Mouse (Mus musculus) B cell, adult (primary cell): ENCODE results near the gene Trpc7. TPM values are rescaled to one million over a fixed set of nuclear protein-coding genes. Genes with fewer than 3 reads are reported as not detected.

Experiments used
- total RNA-seq: library from RNA; stranded (reverse); gene quantifications from 4 replicates; pipeline ENCODE4 v1.2.4, GENCODE M21; 2023; ENCODE audit not compliant: inconsistent age

The Trpc7 gene
- total RNA-seq = not detected in 4 replicates

DNA sequence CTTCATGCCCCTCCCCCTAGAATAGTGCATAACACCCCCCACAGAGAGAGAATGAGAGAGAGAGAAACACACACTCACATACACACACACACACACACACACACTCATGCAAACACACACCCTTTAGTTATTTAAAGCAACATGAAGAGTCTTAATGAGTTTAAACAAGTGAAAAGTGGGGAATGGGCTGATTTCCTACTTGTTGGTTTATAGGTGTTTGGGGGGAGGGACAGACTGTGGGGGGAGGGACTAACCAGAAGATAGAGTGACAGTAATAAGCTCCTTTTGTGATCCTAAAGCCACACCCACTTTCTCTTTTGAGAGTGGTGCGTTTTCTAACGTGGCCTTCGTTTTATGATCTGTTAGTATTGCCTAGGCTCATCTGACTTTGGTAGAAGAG lies at the start of gene Trpc7:
TSS of gene Trpc7 (minus strand) at position 101 of the 400 bp plus-strand sequence.

DNA sequence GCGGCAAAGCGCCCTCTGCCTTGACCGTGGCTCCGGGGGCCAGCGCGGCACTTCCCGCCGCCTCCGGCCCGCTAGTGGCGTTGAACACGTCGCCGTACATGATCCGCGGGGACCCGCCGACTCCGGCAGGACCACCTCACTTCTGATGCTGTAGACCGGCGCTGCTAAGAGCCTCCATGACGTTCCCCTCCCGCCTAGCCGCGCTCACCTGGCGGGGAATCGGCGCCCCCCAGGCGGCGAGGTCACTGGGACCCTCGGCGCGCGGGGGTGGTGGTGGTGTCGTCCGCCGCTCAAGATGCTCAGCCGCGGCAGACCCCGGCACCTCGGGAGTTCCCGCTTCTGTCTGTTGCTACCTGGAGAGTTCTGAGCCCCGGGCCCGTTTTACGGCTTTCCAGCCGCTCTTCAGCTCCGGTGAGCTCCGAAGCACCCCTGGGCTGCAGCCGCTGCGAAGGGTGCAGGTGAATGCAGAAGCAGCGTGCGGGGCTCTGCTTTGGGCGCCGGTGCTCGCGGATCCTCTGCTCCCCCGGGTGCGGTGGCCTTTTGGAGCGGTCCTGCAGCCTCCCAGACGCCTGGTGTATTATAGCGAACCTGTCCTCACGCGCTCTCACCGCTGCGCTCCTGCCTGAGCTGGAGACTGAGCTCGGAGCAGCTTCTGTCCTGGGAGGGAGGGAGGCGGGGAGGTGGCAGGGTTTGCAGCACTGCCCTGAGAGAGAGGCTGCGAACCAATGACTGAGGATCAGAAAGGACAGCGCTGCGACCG lies 142.4 kb downstream of the Trpc7 start, which contains the start of gene Gm45623:
TSS of gene Gm45623 (minus strand) at position 636 of the 760 bp plus-strand sequence.

Other genes starting within 250 kb of the Trpc7 start
- gene Smad5, start 193.0 kb downstream of the Trpc7 start, total RNA-seq = 36.9 to 40.2 TPM (median 37.7 TPM) in 4 replicates
- not detected in 4 replicates for gene Gm45623, start 142.2 kb downstream of the Trpc7 start, total RNA-seq